Mouse (Mus musculus) T-helper 1 cell (primary cell): ENCODE measurements around the gene Aebp2.

ENCODE experiments used
- in situ Hi-C: fragments of 300-600 bp; cut with MboI, MseI; formaldehyde crosslinking; loops from one replicate; pipeline ENCODE4 v1.15.1; 2025; ENCODE audit warnings: high pct_unique_total_duplicates

Aebp2 gene

GRCm38 (mm10) chr6:140692160-140692559 lies 69.7 kb downstream of the Aebp2 start:
- in situ Hi-C loops = loop anchor here (10.0 kb wide), 2 partner anchors 217 to 797 kb away; no protein-coding TSS in a partner anchor

GRCm38 (mm10) chr6:140696192-140696879 lies 73.9 kb downstream of the Aebp2 start:
- in situ Hi-C loops = loop anchor here (10.0 kb wide), 2 partner anchors 222 to 802 kb away; no protein-coding TSS in a partner anchor

- in situ Hi-C loops = loop anchor here (10.0 kb wide), 2 partner anchors 223 to 803 kb away; no protein-coding TSS in a partner anchor
Measured at GRCm38 (mm10) chr6:140697994-140698393, 75.5 kb downstream of the Aebp2 start.

GRCm38 (mm10) chr6:140698596-140698995 lies 76.1 kb downstream of the Aebp2 start:
- in situ Hi-C loops = loop anchor here (10.0 kb wide), 2 partner anchors 224 to 804 kb away; no protein-coding TSS in a partner anchor

- in situ Hi-C loops = no loop called here
Measured at GRCm38 (mm10) chr6:140701259-140701658, 78.8 kb downstream of the Aebp2 start.

GRCm38 (mm10) chr6:140705132-140705531 lies 82.7 kb downstream of the Aebp2 start:
- in situ Hi-C loops = no loop called here

- in situ Hi-C loops = no loop called here
Measured at GRCm38 (mm10) chr6:140706056-140706455, 83.6 kb downstream of the Aebp2 start.

- in situ Hi-C loops = no loop called here
Measured at GRCm38 (mm10) chr6:140708059-140708458, 85.6 kb downstream of the Aebp2 start.

- in situ Hi-C loops = loop anchor here (5.0 kb wide), 1 partner anchor 53 kb away; no protein-coding TSS in a partner anchor
Measured at GRCm38 (mm10) chr6:140709415-140710107, 87.1 kb downstream of the Aebp2 start.

GRCm38 (mm10) chr6:140712754-140713153 lies 90.3 kb downstream of the Aebp2 start:
- in situ Hi-C loops = loop anchor here (5.0 kb wide), 1 partner anchor 50 kb away; no protein-coding TSS in a partner anchor

GRCm38 (mm10) chr6:140714905-140715365 lies 92.5 kb downstream of the Aebp2 start:
- in situ Hi-C loops = loop anchor here (5.0 kb wide), 1 partner anchor 47 kb away; no protein-coding TSS in a partner anchor

- in situ Hi-C loops = no loop called here
Measured at GRCm38 (mm10) chr6:140722058-140722457, 99.6 kb downstream of the Aebp2 start.
